Mouse (Mus musculus) erythroblast, adult 5-6 weeks (primary cell): ENCODE results near the gene Fer. TPM values are rescaled to one million over a fixed set of nuclear protein-coding genes. Genes with fewer than 3 reads are reported as not detected.

Experiments
- total RNA-seq, 2 experiments: library from RNA; stranded (forward) in 1 of 2; stranded (reverse) in 1 of 2; fragments of 150-400 nt in 1 of 2; fragments of 200-764, 138-1000 nt in 1 of 2; gene quantifications; 2 replicates each; pipeline versions ENCODE4 v1.2.3 to v1.2.4; 2015 to 2017; ENCODE audit warnings: low replicate concordance in 2 of 2

Fer gene
- total RNA-seq, 2 experiments from 2014 or later: 4.3 to 6.5 TPM

Other genes with a start within 250 kb of the Fer start
- not detected in 2 replicates for gene A930002H24Rik, start 729 bp downstream of the Fer start, total RNA-seq (2015; ENCODE audit: low replicate concordance)
- not detected in 2 replicates for gene A930002H24Rik, start 729 bp downstream of the Fer start, total RNA-seq (2017; ENCODE audit: low replicate concordance)